Mouse (Mus musculus) limb, embryonic 11.5 days (tissue): Measurements from ENCODE around the gene Enpp6. TPM values are rescaled to one million over a fixed set of nuclear protein-coding genes. Genes with fewer than 3 reads are reported as not detected.

Experiments
- ATAC-seq: fragments of 200-750 bp; cut with Nextera tagmentation; 2 replicates; pipeline ENCODE4 v1.8.0; 2017; ENCODE audit warnings: low read depth; ENCODE audit not compliant: insufficient number of reproducible peaks, low FRiP score, low TSS enrichment
- DNase-seq: peaks from one replicate; pipeline ENCODE4 v3.0.0-alpha.2; 2015; ENCODE audit warnings: low spot score
- H3K27ac ChIP-seq: fragments of 300-500 bp; sonication (generic); replicated peaks from 2 replicates; pipeline ENCODE4 v1.5.1; 2014; ENCODE audit warnings: low read depth, mild to moderate bottlenecking, low read length
- H3K27me3 ChIP-seq: fragments of 300-500 bp; sonication (generic); 2 replicates; pipeline ENCODE4 v1.6.1; 2014; ENCODE audit warnings: mild to moderate bottlenecking, low read length, mixed read lengths; ENCODE audit not compliant: control insufficient read depth, insufficient read depth
- H3K36me3 ChIP-seq: fragments of 300-500 bp; sonication (generic); 2 replicates; pipeline ENCODE4 v1.6.1; 2014; ENCODE audit warnings: mild to moderate bottlenecking, low read length, moderate library complexity, mixed read lengths; ENCODE audit not compliant: control insufficient read depth, insufficient read depth
- H3K4me1 ChIP-seq: fragments of 300-500 bp; sonication (generic); 2 replicates; pipeline ENCODE4 v1.6.1; 2014; ENCODE audit warnings: low read length, mixed read lengths; ENCODE audit not compliant: control insufficient read depth, insufficient read depth
- H3K4me2 ChIP-seq: fragments of 300-500 bp; sonication (generic); 2 replicates; pipeline ENCODE4 v1.6.1; 2014; ENCODE audit warnings: low read depth, mild to moderate bottlenecking, moderate library complexity; ENCODE audit not compliant: severe bottlenecking
- H3K4me3 ChIP-seq: fragments of 300-500 bp; sonication (generic); 2 replicates; pipeline ENCODE4 v1.5.1; 2014; ENCODE audit warnings: low read depth, low read length
- H3K9ac ChIP-seq: fragments of 300-500 bp; sonication (generic); 2 replicates; pipeline ENCODE4 v1.6.1; 2014; ENCODE audit warnings: mild to moderate bottlenecking, low read length
- H3K9me3 ChIP-seq: fragments of 300-500 bp; sonication (generic); 2 replicates; pipeline ENCODE4 v1.6.1; 2016; ENCODE audit warnings: low read length; ENCODE audit not compliant: control insufficient read depth
- WGBS: fragments of 180-500 bp; shearing (Covaris S2); extraction: QIAGEN DNeasy Blood & Tissue Kit; methylation state at CpG from one replicate; pipeline ENCODE4 v1.1.7; 2014; 5-methylcytosine and 5-hydroxymethylcytosine counted together
- polyA plus RNA-seq: library from polyadenylated mRNA; unstranded; fragments of >200 nt; fragmentation: Nextera tagmentation; extraction: Ambion mirVana; gene quantifications from 2 replicates; pipeline ENCODE4 v1.2.1, GENCODE M21; 2014

Gene Enpp6
- polyA plus RNA-seq, 1 experiment from 2014 or later, result 0.77 TPM

- Histone ChIP-seq H3K4me1 (peaks cover 5% of the 10 kb centered on the region; the same call in 1 of the 2 replicates), H3K27me3 (no peaks in the 10 kb centered on the region), H3K27ac (no peak overlapping the region), H3K9ac (no peak overlapping the region), H3K9me3 (no peaks in the 10 kb centered on the region), H3K36me3 (no peaks in the 10 kb centered on the region), H3K4me2 (no peak overlapping the region), H3K4me3 (no peak overlapping the region)
- 66% methylated on average over 22 of the region's 22 CpGs for WGBS
- ATAC-seq (no peak), DNase-seq (peak; percentile 28)
Observed at GRCm38 (mm10) chr8:47082201-47083027, 95.7 kb downstream of the Enpp6 start.

DNA sequence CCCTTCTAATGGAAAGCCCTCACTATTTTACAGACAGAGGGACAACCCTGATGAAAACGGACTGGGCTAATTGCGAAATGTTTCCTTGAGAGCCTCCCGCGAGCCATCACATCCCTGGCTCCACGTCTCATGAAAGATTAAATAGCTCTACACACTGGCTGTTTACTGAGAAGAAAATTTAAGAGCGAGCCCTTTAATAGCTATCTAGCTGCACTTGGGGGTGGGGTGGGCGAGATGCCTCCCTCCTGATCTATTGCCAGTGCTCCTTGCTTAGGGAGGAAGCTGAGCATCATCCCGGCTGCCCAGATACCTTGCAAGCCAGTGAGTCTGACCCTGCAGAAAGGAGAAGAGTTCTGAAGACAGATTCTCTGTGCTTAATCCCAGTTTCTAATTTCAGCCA is 103.3 kb downstream of the Enpp6 start:
- Histone ChIP-seq H3K27me3 (no peaks in the 10 kb centered on the region), H3K4me1 (no peaks in the 10 kb centered on the region), H3K4me3 (no peak overlapping the region), H3K4me2 (no peak overlapping the region), H3K9me3 (no peaks in the 10 kb centered on the region), H3K27ac (no peak overlapping the region), H3K36me3 (no peaks in the 10 kb centered on the region), H3K9ac (no peak overlapping the region)
- ATAC-seq (no peak), DNase-seq (no peak)
- WGBS, result 80% methylated on average over 8 of the region's 8 CpGs

GRCm38 (mm10) chr8:47105617-47106016 is 118.9 kb downstream of the Enpp6 start:
- H3K4me3 ChIP-seq, result no peak overlapping the region
- H3K9me3 ChIP-seq, result no peaks in the 10 kb centered on the region
- 22% methylated on average over 2 of the region's 2 CpGs for whole genome bisulfite sequencing
- DNase-seq (no peak), ATAC-seq (no peak)
- H3K36me3 ChIP-seq, result no peaks in the 10 kb centered on the region
- no peak overlapping the region for H3K27ac ChIP-seq
- H3K4me1 ChIP-seq, result no peaks in the 10 kb centered on the region
- no peak overlapping the region for H3K4me2 ChIP-seq
- H3K27me3 ChIP-seq, result no peaks in the 10 kb centered on the region
- H3K9ac ChIP-seq, result no peak overlapping the region

DNA sequence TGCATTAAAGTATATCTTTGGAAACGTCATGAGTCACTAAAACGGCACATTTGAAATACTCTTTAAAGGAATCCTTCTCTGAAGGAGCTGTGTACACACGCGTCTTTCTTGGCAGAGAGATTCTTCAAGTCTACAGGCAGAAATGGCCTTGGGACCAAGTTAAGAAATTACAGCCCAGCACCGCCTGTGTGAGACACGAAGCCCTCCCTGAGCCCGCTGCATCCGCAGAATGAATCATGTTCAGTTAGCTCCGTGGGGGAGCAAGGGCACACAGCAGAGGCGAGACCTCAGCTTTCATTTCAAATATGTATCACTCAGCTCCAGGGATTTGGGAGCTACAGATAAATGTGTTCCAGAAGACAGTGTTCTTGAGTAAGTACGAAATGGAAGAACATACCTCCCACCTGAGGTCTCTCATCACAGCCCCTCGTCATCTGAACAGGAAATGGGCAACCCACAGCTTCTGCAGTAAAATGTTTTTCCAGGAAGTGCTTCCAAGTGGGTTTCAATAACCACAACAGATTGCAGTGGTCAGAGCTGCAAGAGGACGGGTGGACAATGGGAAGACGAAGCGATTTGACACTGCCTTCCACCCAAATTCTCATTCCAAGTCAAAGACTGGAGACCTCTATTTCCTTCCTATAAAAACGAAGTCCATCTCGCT is 127.6 kb downstream of the Enpp6 start:
- H3K4me3 ChIP-seq, result no peak overlapping the region
- H3K27ac ChIP-seq, result no peak overlapping the region
- ATAC-seq, result no peak
- no peaks in the 10 kb centered on the region; the same call in 1 of the 2 replicates for H3K9me3 ChIP-seq
- no peak for DNase-seq
- no peaks in the 10 kb centered on the region for H3K4me1 ChIP-seq
- WGBS, result 83% methylated on average over 17 of the region's 17 CpGs
- no peak overlapping the region for H3K9ac ChIP-seq
- no peak overlapping the region for H3K4me2 ChIP-seq
- H3K27me3 ChIP-seq, result no peaks in the 10 kb centered on the region
- H3K36me3 ChIP-seq, result no peaks in the 10 kb centered on the region

DNA sequence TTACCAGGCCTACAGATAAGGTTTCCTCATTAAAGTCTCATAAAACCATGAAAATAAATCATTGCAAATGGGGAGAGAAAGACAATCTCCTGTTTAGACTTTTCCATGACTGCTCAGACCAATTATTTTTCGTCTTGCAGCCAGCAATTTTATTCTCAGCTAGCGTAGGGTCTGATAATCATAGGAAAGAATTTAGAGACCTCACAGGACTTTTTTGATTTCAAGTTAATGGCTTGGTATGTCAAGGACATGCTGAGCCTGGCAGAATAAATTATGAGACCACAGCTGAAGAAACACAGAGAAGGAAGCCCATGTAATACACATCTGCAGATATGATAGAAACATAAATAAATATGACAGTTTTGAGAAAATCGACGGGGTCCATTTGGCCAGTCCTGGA is 130.6 kb downstream of the Enpp6 start:
- no peak overlapping the region for H3K4me3 ChIP-seq
- no peaks in the 10 kb centered on the region for H3K36me3 ChIP-seq
- H3K9ac ChIP-seq, result no peak overlapping the region
- WGBS, result 47% methylated on average over 4 of the region's 4 CpGs
- DNase-seq, result no peak
- no peaks in the 10 kb centered on the region for H3K27me3 ChIP-seq
- H3K4me1 ChIP-seq, result no peaks in the 10 kb centered on the region
- H3K4me2 ChIP-seq, result no peak overlapping the region
- no peak for ATAC-seq
- no peaks in the 10 kb centered on the region; the same call in 1 of the 2 replicates for H3K9me3 ChIP-seq
- H3K27ac ChIP-seq, result no peak overlapping the region

DNA sequence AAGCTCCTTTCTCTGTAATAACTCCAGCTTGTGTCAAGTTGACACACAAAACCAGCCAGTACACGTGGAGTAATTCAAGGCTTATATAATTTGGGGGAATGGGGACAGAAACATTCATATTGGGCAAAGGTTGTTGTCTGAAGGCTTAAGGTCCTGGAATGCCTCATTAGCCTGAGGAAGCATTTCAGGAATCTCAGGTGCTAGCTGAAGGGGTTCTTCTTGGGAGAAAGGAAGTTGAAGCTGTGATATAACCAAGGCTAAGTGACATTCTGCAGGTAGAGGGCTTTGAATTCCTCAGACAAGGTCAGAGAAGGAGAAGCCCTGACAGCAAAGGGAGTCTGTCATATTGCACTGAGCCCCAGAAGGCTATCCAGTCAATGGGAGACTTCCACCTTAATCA is 133.2 kb downstream of the Enpp6 start:
- H3K36me3 ChIP-seq, result no peaks in the 10 kb centered on the region
- no peak for DNase-seq
- no peaks in the 10 kb centered on the region for H3K4me1 ChIP-seq
- no peak overlapping the region for H3K4me3 ChIP-seq
- H3K27me3 ChIP-seq, result no peaks in the 10 kb centered on the region
- H3K4me2 ChIP-seq, result no peak overlapping the region
- 74% methylated on average over 1 of the region's 1 CpGs for WGBS
- no peaks in the 10 kb centered on the region; the same call in 1 of the 2 replicates for H3K9me3 ChIP-seq
- ATAC-seq, result no peak
- no peak overlapping the region for H3K27ac ChIP-seq
- H3K9ac ChIP-seq, result no peak overlapping the region

- DNase-seq, result no peak
- Histone ChIP-seq H3K27me3 (no peaks in the 10 kb centered on the region), H3K36me3 (no peaks in the 10 kb centered on the region), H3K27ac (no peak overlapping the region), H3K9ac (no peak overlapping the region), H3K4me1 (no peaks in the 10 kb centered on the region), H3K4me3 (no peak overlapping the region), H3K4me2 (no peak overlapping the region), H3K9me3 (no peaks in the 10 kb centered on the region)
- no peak for ATAC-seq
- 92% methylated on average over 1 of the region's 1 CpGs for whole genome bisulfite sequencing
Observed at GRCm38 (mm10) chr8:47128859-47129258, 142.2 kb downstream of the Enpp6 start.

DNA sequence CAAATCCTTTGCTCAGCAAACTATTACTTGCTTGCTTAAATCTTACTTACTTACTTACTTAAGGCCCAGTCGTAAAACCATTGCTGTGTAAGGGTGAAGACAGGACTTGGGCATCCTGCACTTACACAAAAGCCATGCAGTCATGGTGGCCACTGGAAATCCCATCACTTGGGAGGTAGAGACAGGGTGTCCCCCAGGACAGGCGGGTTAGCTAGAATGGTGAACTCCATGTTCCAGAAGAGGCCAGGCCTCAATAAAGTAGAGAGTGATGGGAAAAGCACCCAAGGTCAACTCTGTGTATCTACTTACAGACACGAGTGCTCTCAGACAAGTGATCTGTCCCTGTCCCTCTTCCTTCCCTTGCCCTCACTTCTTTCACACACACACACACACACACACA is 146.7 kb downstream of the Enpp6 start:
- no peak for DNase-seq
- Histone ChIP-seq H3K4me2 (no peak overlapping the region), H3K27ac (no peak overlapping the region), H3K4me1 (peaks cover 6% of the 10 kb centered on the region; the same call in 1 of the 2 replicates), H3K9ac (no peak overlapping the region), H3K27me3 (no peaks in the 10 kb centered on the region), H3K9me3 (no peaks in the 10 kb centered on the region), H3K36me3 (no peaks in the 10 kb centered on the region), H3K4me3 (no peak overlapping the region)
- WGBS, result 83% methylated on average over 3 of the region's 3 CpGs
- ATAC-seq, result no peak
